Mouse (Mus musculus) embryonic stem cell, embryonic (primary cell): ENCODE data around the gene Ddx3y.

Experiments
- CTCF ChIA-PET, 4 experiments: fragments of 300-600 bp in 2 of 4; fragments of 350-600 bp in 2 of 4; sonication (Branson Sonifier 250); formaldehyde crosslinking; loops; one replicate each; lab custom pipeline; 2022; ENCODE audit warnings: inconsistent platforms in 2 of 4; lab: Charles Lee
- POLR2A ChIA-PET, 4 experiments: fragments of 300-600 bp in 2 of 4; fragments of 350-600 bp in 2 of 4; sonication (Branson Sonifier 250); formaldehyde crosslinking; loops; one replicate each; lab custom pipeline; 2022; ENCODE audit warnings: antibody characterized with exemption in 4 of 4, inconsistent platforms in 1 of 4; lab: Charles Lee

The Ddx3y gene

GRCm38 (mm10) chrY:1286171-1286795 is at the start of gene Ddx3y:
Ddx3y (minus strand) TSS chrY:1286629.
- CTCF ChIA-PET = no interaction called here
- POLR2A ChIA-PET = interaction anchor here in 3 of 4 experiments (0.6 to 1.2 kb wide), 6 partner anchors 10 to 46 kb away, joined by 3 to 4 read pairs (median 3); partner anchors contain the start of gene Uty (in 2 of the 3)

GRCm38 (mm10) chrY:1293708-1294107 is 7.3 kb upstream of the Ddx3y start:
- POLR2A ChIA-PET = no interaction called here
- CTCF ChIA-PET = no interaction called here

GRCm38 (mm10) chrY:1285735-1286134 is 694 bp downstream of the Ddx3y start:
- CTCF ChIA-PET = no interaction called here

GRCm38 (mm10) chrY:1246117-1246516 is 40.3 kb downstream of the Ddx3y start:
- POLR2A ChIA-PET = interaction anchor here in 3 of 4 experiments (0.6 to 2.0 kb wide), 7 partner anchors 8 to 45 kb away, joined by 3 to 9 read pairs (median 4); partner anchors contain the start of gene Ddx3y (in 2 of the 3)

More at GRCm38 (mm10) chrY:1285735-1286134, 694 bp downstream of the Ddx3y start:
- POLR2A ChIA-PET = interaction anchor here in 1 of 4 experiments (1.0 kb wide), 1 partner anchor 10 kb away, joined by 3 read pairs; no protein-coding TSS in a partner anchor

GRCm38 (mm10) chrY:1245426-1245863 is 41.0 kb downstream of the Ddx3y start, which contains the start of gene Uty:
Uty (minus strand) TSS chrY:1245759.
- CTCF ChIA-PET = no interaction called here
- POLR2A ChIA-PET = interaction anchor here in 3 of 4 experiments (0.7 to 2.0 kb wide), 8 partner anchors 9 to 41 kb away, joined by 3 to 9 read pairs (median 4); partner anchors contain the start of gene Ddx3y (in 2 of the 3)

More at GRCm38 (mm10) chrY:1246117-1246516, 40.3 kb downstream of the Ddx3y start:
- CTCF ChIA-PET = no interaction called here

GRCm38 (mm10) chrY:1244940-1245339 is 41.5 kb downstream of the Ddx3y start:
- CTCF ChIA-PET = no interaction called here
- POLR2A ChIA-PET = interaction anchor here in 3 of 4 experiments (0.6 to 1.6 kb wide), 6 partner anchors 8 to 42 kb away, joined by 3 to 9 read pairs (median 3); partner anchors contain the start of gene Ddx3y (in 1 of the 3)

GRCm38 (mm10) chrY:1244421-1244820 is 42.0 kb downstream of the Ddx3y start:
- POLR2A ChIA-PET = interaction anchor here in 3 of 4 experiments (0.6 to 1.6 kb wide), 3 partner anchors 8 to 25 kb away, joined by 3 to 9 read pairs (median 3); no protein-coding TSS in a partner anchor
- CTCF ChIA-PET = no interaction called here

GRCm38 (mm10) chrY:1220001-1220400 is 66.4 kb downstream of the Ddx3y start:
- CTCF ChIA-PET = interaction anchor here in 1 of 4 experiments (1.3 kb wide), 1 partner anchor 34 kb away, joined by 3 read pairs; no protein-coding TSS in a partner anchor

More at GRCm38 (mm10) chrY:1220001-1220400, 66.4 kb downstream of the Ddx3y start:
- POLR2A ChIA-PET = interaction anchor here in 2 of 4 experiments (1.2 to 1.3 kb wide), 3 partner anchors 17 to 113 kb away, joined by 3 read pairs; partner anchors contain the start of gene Uty (in 1 of the 2)
